Mouse (Mus musculus) mouse trophoblast stem cell (cell line): ENCODE measurements at regions not wholly inside any gene's neighbourhood (a gene's known extent, or its start where the extent isn't known, plus 50 kb on each side); places are given as distances from the start of the nearest gene placed in this dataset.

ENCODE experiments used
- in situ Hi-C, 2 experiments: fragments of 300-500 bp; cut with MseI, MboI; formaldehyde crosslinking; loops; 2 replicates in 1 of 2; 3 replicates in 1 of 2; pipeline ENCODE4 v1.15.1; 2025

DNA sequence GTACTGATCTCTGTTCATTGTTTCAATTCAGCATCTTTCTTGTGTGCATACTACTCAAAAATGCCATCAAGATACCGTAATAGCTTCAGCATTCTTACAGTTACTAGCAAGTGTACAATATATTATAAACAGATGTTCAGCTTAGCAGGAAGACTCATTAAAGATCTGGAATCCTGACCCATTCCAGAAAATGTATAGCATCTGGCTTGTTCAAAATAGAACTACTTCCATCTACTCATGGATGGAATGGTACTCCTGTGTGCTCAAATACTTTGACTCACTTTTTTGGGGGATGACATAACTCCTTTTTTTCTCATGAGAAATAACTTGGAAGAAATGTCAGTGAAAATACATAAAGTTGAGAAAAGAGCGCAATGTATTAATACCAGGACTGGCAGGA, 291.2 kb upstream of the Manea start:
- in situ Hi-C loops = no loop called here

DNA sequence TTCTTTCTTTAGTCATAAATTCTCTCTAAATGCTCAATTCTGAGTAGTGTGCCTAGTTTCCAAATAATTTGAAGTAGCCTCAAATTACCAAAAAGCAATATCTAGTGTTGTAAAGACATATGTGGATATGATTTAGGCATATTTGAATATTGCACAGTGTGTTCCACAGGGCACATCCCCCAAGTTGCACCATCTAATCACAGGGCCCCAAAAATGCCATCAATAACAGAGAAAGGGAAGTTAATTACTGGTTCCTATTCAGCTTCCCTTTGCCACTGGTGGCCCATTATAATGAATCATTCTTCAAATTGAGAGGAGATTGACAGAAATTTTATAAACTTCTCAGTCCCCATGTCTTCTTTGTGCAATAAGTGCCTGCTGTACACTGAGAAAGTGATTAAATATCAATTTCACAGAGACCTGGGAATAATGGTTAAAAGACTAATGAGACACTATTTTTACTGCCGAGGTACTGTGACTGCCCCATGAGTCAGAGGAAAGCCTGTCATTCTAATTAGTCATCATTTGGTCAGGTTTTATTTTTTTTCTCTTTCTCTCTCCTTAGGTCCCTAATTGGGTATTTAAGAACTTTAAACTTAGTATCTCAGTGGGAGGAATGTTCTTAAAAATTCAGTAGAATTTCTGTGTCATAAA, 284.0 kb upstream of the Manea start:
- in situ Hi-C loops = no loop called here

DNA sequence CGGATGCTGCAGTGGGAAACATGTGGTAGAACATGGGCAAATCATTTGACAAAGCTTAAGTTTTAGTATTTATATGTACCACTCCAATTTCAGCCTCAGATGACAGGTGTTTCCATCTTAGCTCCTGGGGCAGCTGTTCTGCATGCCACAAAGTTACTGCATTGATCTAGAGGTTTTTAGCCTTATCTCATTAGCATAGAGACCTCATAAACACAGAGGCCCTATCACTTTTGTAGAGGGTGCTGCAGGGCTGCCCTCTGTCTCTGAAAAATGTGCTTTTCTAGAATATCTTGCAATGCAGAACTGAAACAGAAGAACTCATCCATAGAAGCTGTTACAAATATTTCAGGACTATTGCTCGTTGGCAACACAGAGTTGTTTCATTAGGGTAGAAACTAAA, 283.0 kb upstream of the Manea start:
- in situ Hi-C loops = no loop called here

DNA sequence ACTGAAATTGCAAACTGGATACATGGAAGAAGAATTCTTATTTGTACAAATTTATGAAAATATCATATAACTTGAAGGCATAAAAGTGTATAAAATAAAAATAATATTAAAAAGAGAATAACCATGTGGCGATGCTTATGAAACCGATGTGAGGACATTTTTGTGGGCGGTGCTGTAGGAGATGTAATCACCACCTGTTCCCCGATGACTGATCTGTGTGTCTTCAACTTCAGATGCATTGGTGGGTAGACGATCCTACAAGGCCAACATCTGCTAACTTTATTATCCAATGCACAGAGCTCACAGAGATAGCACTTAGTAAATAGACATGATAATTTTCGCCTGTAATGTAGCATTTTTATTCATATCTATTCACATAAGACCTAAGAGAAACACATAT, 281.1 kb upstream of the Manea start:
- in situ Hi-C loops = no loop called here

DNA sequence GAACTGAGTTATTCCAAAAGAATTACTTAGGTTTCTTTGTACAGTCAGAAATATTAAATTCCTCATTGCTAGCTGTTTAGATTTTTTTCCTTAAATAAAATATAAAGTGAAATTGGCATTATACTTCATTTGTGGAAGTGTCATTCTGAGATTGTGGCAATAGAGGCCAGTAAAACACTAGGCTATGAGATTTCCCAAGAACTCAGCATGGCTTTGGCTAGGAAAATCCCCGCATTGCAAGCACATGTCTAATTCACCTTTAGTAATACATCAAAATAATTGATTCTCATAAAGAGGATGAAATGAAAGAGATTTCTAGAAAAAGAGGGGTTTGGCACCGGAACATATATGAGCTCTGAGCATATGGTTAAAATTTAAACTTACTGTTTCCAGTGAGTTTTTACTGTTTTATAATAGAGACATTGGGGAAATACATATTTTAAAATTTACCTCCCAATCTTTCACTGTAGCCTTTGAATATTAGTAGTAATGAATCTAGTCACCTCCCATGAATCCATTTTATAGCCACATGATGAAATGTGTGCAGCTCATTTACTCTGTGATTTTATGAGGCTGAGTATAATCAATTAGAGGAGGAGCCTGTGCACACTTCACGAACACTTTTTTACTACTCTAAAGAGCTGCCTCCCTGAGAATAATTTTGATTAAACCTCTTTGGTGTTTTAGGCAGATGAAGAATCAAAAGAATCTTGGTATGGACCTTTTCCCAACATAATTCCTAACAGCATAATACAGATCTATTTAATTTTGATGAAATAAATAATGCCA, 242.6 kb upstream of the Manea start:
- in situ Hi-C loops = no loop called here

DNA sequence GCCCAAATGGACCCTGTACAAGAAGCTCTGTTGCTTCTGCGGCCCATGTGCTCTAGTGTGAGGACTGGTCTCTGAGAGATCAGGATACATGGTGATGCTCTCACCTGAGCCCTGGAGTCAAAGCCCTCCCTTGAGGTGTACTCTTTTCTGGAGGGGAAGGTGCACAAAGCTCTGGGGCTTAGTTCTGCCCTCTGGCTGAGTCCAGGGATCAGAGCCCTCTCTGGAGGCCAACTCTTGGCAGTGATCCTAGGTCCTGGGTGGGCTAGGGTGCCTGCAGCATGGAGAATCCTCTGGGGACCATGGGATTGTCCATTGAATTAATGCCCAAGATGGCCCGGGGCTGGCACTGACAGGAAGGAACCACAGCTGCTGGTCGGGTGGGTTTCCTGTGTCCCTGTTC, 209.0 kb upstream of the Manea start:
- in situ Hi-C loops = no loop called here

DNA sequence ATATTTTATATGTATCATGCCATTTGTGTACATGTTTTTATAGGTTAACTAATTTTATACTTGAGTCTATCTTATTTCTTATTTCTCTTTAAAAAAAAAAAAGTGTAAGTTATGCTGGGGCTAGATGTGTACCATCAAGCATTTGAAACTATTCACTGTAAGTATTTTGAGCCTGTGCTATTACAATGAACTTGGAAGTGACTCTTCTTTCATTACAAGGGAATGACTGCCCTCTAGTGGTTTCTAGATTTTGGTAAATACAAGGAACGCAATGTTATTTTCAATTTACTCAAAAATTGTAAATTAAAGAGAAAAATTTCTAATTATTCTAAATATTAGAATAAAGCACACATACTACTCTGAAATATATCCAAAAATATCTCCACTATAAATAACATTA, 197.1 kb upstream of the Manea start:
- in situ Hi-C loops = no loop called here

DNA sequence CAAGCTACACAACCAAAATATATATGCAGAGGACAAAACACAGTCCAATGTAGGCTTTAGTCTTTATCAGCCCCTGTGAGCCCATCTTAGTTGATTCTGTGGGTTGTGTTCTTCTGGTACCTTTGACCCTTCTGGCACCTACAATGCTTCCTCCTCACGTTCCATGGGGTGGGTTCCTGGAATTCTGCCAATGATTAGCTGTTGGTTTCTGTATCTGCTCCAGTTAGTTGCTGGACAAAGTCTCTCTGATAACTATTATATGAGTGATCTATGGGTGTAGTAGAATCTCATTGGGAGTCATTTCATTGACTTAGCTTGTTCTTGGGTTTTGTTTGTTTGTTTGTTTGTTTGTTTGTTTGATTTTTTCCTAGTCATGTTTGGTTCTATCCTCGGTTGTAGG, 195.8 kb upstream of the Manea start:
- in situ Hi-C loops = no loop called here

DNA sequence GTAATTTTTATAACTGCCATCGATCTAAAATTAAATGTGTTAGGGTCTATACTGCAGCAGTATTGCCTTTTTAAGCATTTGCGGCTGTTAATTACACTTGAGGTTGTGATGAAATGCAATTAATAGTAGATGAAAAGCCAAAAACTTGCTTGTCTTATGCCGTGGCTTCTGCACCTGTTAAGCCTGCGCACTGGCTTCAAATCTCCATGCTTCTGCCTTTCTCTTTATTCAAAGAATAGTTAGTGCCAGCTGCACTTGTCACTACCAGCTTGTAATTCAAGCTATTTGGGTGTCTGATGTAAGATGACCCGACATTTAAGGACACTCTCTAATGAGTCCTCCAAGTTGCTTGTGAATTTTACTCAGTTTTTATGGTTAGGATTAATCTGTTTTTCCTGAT, 161.3 kb upstream of the Manea start:
- in situ Hi-C loops = no loop called here

DNA sequence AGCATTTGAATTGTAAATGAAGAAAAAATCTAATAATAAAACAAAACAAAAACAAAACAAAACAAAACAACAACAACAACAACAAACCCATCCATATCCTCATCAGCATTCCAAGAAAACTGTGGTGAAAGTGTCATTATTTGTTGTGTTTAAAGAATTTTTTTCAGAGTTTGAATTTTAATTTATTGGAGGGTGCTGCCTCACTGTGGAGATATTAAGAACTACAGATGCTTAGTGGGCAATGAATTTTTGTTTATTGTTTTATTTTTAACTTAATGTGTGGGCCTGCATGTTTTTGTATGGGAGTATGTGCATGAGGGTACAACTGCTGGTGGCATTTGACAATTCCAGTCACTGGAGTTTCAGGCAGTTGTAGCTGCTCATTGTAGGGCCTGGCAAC, 147.6 kb upstream of the Manea start:
- in situ Hi-C loops = loop anchor here (10.0 kb wide), 2 partner anchors 239 to 249 kb away; no protein-coding TSS in a partner anchor

DNA sequence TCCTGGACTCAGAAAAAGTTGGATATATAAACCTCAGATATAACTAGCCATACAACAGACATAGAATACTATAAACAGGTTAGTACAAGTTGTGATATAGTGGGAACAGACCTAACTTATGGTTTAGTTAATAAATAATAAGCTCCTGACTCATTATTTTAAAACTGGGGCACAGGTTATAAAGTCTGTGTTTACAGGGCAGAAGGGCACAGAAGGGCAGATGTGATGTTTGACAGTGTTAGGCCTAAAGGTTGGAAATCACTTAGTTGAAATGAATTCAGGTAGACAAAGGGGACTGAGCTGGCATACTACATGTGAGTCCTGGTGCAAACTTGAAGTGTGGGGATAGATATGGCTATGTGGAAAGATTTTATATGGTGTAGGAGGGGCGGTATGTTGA, 128.2 kb upstream of the Manea start:
- in situ Hi-C loops = no loop called here

DNA sequence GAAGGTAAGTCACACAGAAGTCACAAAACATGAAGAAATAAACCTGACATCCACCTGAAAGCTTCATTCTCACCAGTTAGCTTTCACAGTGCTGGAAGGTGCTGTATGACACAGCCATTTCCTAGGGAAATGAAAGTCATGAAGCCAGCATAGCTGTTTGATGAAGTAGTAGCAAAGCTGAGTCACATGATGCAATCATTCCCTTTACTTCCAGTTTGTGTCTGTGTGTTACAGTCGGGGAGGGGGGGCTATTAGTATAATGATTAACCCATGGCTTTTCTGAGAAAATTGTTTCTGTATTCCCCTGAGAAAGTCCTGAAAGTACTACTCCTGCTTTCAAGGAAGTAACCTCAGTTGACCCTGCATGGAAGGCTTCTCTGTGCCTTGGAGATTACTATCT, 94.8 kb upstream of the Manea start:
- in situ Hi-C loops = no loop called here

DNA sequence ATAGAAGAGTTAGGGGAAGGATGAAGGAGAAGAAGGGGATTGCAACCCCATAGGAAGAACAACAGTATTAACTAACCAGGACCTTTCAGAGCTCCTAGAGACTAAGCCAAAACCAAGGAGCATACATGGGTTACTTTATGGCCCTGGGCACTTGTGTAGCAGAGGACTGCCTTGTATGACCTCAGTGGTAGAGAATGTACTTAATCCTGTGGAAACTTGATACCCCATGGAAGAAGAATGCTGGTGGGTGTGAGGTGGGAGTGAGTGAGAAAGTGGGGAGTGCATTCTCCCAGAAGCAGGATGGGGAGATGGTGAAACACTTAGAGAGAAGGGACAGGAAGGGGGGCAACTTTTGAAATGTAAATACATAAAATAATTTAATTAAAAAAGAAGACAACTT, 75.4 kb upstream of the Manea start:
- in situ Hi-C loops = no loop called here

DNA sequence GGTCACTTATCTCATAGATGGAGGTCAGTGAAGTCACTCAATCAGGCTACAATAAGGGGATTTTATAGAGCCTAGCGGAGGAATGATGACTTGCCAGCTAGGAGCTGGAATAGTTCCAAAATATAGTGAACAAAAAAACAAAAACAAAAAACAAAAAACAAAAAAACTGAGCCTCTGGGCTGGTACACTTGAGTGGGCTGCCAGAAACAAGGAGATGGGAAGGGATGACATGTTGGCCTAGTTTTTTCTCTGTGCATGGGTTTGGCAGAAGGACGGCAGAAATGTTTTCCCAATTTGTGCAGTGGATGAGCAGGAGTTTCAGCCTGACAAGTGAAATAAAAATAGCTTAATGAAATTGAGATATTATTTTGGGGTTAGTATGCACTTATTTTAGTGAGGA, 57.6 kb upstream of the Manea start:
- in situ Hi-C loops = no loop called here

DNA sequence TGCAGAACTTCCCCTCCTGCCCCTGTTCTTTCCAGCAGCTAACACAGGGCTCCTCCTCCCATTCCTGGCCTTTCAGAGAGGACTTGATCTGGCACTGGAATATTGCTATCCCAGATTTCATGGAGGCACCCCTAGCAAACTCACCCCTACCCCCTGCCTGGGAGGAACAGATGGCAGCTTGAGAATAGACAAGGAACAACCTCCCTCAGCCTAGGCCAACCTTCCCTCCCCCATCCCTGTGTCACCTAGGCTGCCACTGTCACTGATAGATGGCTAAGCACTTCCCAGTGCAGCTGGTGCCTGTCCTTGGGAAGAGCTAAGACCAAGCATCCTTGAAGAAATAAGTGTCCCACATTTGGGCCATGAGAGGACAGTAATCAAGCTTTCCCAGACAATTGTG, 55.5 kb upstream of the Manea start:
- in situ Hi-C loops = no loop called here
